Mouse (Mus musculus): Measurements from ENCODE around the gene Fgd1. TPM values are rescaled to one million over a fixed set of nuclear protein-coding genes. Genes with fewer than 3 reads are reported as not detected.

Fgd1 gene
- polyA plus RNA-seq, 1 experiment from 2014 or later = 15.7 TPM

DNA sequence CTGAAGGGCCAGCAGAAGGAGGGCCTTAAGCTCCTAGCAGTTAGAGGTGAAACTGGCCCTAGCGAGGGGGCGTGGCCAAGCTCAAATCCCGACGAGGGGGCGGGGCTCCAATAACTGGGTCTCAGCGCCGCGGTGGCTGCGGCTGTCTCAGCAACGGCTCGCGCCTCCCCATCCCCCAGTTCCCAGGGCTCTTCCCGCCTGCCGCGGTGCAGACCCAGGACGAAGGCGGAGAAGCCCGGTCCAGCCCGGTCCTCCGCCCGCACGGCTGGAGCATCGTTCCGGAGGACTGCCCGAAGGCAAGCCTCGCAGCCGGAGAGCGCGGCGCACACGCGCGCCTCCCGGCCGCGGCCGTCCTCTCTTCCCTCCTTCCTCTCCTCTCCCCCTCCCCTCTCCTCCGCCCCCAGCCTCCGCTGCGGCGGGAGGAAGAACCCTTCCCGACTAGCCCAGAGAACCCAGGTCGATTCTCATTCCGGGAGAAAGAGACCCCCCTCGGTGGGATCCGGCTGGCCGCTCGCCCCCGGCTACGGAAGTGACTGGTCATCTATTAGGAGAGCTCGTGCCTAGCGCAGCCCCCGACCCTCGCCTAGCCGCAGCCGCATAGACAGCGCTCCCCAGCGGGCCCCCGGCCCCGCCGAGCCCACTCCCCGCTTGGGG is 954 bp downstream of the Fgd1 start:
- H3K4me1 ChIP-seq (ENCODE audit: control insufficient read depth, insufficient read depth, low read length) = peaks cover 9% of the 10 kb centered on the region
- H3K4me2 ChIP-seq (ENCODE audit: low read length) = peak overlapping the region; percentile 66
- no peaks in the 10 kb centered on the region for H3K36me3 ChIP-seq (ENCODE audit: control insufficient read depth, insufficient read depth, low read length)
- ATAC-seq (ENCODE audit: low FRiP score, low TSS enrichment) (peak; percentile 91), DNase-seq (peak; percentile 90)
- H3K9me3 ChIP-seq (ENCODE audit: control insufficient read depth, low read length) = no peaks in the 10 kb centered on the region
- peak overlapping the region; percentile 65 for H3K4me3 ChIP-seq (replicated peaks; ENCODE audit: low read depth, low read length)
- 26% methylated on average over 58 of the region's 62 CpGs for WGBS
- no peaks in the 10 kb centered on the region for H3K27me3 ChIP-seq (ENCODE audit: control insufficient read depth, insufficient read depth, low read length)
- peak overlapping the region; percentile 90 for H3K27ac ChIP-seq (replicated peaks; ENCODE audit: low read depth, low read length)
- peak overlapping the region; percentile 80 for H3K9ac ChIP-seq (replicated peaks; ENCODE audit: low read length)

- Histone ChIP-seq H3K9me3 (ENCODE audit: control insufficient read depth, low read length) (no peaks in the 10 kb centered on the region), H3K4me1 (ENCODE audit: control insufficient read depth, insufficient read depth, low read length) (peaks cover 9% of the 10 kb centered on the region), H3K27ac (replicated peaks; ENCODE audit: low read depth, low read length) (peak overlapping the region; percentile 90), H3K4me2 (ENCODE audit: low read length) (peak overlapping the region; percentile 66), H3K4me3 (replicated peaks; ENCODE audit: low read depth, low read length) (peak overlapping the region; percentile 65), H3K27me3 (ENCODE audit: control insufficient read depth, insufficient read depth, low read length) (no peaks in the 10 kb centered on the region), H3K36me3 (ENCODE audit: control insufficient read depth, insufficient read depth, low read length) (no peaks in the 10 kb centered on the region), H3K9ac (replicated peaks; ENCODE audit: low read length) (peak overlapping the region; percentile 80)
- ATAC-seq (ENCODE audit: low FRiP score, low TSS enrichment) (peak; percentile 51), DNase-seq (peak; percentile 59)
- WGBS = 22% methylated on average over 48 of the region's 56 CpGs
Measured at GRCm38 (mm10) chrX:151047431-151048058, 1.6 kb downstream of the Fgd1 start.

DNA sequence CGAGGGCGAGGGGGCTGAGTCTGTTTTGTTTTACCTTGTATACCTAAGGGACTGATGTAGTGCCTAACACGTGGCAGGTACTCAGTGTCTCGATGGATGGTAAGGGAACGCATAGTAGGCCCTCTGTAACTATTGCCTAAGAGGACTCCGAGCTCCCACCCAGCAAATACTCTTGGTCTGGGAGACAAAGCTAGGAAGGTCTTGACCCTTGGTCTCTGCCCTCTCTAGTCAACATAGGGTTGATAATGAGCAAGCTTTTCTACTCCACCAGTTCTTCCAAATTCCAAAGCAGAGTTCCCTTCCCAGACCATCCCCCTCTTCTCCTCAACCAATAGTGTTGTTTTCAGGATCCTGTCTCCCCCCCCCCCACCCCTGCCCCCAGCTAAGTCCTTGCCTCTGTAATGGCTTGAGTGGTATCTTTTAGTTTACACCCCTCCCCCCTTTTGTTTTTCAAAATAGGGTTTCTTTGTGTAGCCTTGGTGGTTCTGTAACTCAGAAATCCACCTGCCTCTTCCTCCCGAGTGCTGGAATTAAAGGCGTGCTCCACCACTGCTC is 3.8 kb downstream of the Fgd1 start:
- no peak overlapping the region; the same call in 1 of the 2 replicates for H3K9ac ChIP-seq (replicated peaks; ENCODE audit: low read length)
- DNase-seq = no peak
- H3K27ac ChIP-seq (replicated peaks; ENCODE audit: low read depth, low read length) = no peak overlapping the region
- H3K36me3 ChIP-seq (ENCODE audit: control insufficient read depth, insufficient read depth, low read length) = no peaks in the 10 kb centered on the region
- no peaks in the 10 kb centered on the region for H3K27me3 ChIP-seq (ENCODE audit: control insufficient read depth, insufficient read depth, low read length)
- no peaks in the 10 kb centered on the region for H3K9me3 ChIP-seq (ENCODE audit: control insufficient read depth, low read length)
- peak overlapping the region; percentile 66 for H3K4me2 ChIP-seq (ENCODE audit: low read length)
- peaks cover 9% of the 10 kb centered on the region for H3K4me1 ChIP-seq (ENCODE audit: control insufficient read depth, insufficient read depth, low read length)
- H3K4me3 ChIP-seq (replicated peaks; ENCODE audit: low read depth, low read length) = no peak overlapping the region
- no peak for ATAC-seq (ENCODE audit: low FRiP score, low TSS enrichment)
- WGBS = 56% methylated on average over 8 of the region's 8 CpGs

DNA sequence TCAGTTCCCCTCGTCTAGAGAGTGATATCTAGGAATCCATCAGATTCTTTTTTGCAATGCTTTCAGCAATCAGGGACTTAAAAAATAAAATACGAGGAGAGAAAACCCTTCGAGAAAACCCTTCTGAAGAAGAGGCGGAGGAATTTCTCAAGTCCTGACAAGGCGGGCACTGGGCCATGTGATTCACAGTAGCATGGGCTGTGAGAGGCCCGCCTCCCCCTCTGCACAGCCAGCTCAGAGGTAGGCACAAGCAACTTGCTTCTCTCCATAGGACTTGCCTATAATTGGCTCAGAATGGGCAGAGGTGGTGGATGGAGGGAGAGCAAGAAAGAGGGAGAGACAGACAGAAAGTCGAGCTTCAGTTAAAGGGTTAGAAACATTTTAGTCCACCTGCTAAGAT is 4.4 kb downstream of the Fgd1 start:
- H3K4me2 ChIP-seq (ENCODE audit: low read length) = no peak overlapping the region
- no peak overlapping the region for H3K9ac ChIP-seq (replicated peaks; ENCODE audit: low read length)
- H3K4me3 ChIP-seq (replicated peaks; ENCODE audit: low read depth, low read length) = no peak overlapping the region
- H3K9me3 ChIP-seq (ENCODE audit: control insufficient read depth, low read length) = no peaks in the 10 kb centered on the region
- no peak for DNase-seq
- WGBS = 73% methylated on average over 7 of the region's 7 CpGs
- no peaks in the 10 kb centered on the region for H3K27me3 ChIP-seq (ENCODE audit: control insufficient read depth, insufficient read depth, low read length)
- no peak for ATAC-seq (ENCODE audit: low FRiP score, low TSS enrichment)
- H3K27ac ChIP-seq (replicated peaks; ENCODE audit: low read depth, low read length) = no peak overlapping the region
- H3K36me3 ChIP-seq (ENCODE audit: control insufficient read depth, insufficient read depth, low read length) = no peaks in the 10 kb centered on the region
- peaks cover 9% of the 10 kb centered on the region for H3K4me1 ChIP-seq (ENCODE audit: control insufficient read depth, insufficient read depth, low read length)

- Histone ChIP-seq H3K9me3 (ENCODE audit: control insufficient read depth, low read length) (no peaks in the 10 kb centered on the region), H3K27ac (replicated peaks; ENCODE audit: low read depth, low read length) (no peak overlapping the region), H3K4me1 (ENCODE audit: control insufficient read depth, insufficient read depth, low read length) (no peaks in the 10 kb centered on the region; the same call in 1 of the 2 replicates), H3K9ac (replicated peaks; ENCODE audit: low read length) (no peak overlapping the region), H3K4me3 (replicated peaks; ENCODE audit: low read depth, low read length) (no peak overlapping the region), H3K27me3 (ENCODE audit: control insufficient read depth, insufficient read depth, low read length) (no peaks in the 10 kb centered on the region), H3K36me3 (ENCODE audit: control insufficient read depth, insufficient read depth, low read length) (no peaks in the 10 kb centered on the region), H3K4me2 (ENCODE audit: low read length) (no peak overlapping the region)
- DNase-seq (no peak), ATAC-seq (ENCODE audit: low FRiP score, low TSS enrichment) (no peak)
- 73% methylated on average over 5 of the region's 6 CpGs for WGBS
Measured at GRCm38 (mm10) chrX:151054489-151054888, 8.5 kb downstream of the Fgd1 start.

DNA sequence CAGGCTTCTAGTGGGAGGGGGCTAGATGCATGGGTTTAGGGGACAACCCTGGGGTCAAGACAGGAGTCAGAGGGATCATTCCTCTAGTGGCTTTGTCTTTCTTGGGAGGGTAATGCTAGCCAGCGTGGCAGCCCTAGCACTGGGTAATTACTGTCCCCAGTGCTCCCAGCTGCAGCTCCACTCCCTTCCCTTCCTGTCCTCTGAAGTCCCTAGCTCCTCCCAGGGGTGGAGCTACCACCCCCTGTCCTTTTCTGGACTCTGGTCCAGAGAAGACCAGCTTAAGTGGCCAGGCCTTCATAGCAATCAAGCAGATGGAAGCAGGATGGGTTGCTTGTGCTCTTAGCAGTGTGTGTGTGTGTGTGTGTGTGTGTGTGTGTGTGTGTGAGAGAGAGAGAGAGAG is 9.6 kb downstream of the Fgd1 start:
- Histone ChIP-seq H3K9me3 (ENCODE audit: control insufficient read depth, low read length) (no peaks in the 10 kb centered on the region), H3K36me3 (ENCODE audit: control insufficient read depth, insufficient read depth, low read length) (no peaks in the 10 kb centered on the region), H3K9ac (replicated peaks; ENCODE audit: low read length) (no peak overlapping the region), H3K4me1 (ENCODE audit: control insufficient read depth, insufficient read depth, low read length) (no peaks in the 10 kb centered on the region), H3K4me3 (replicated peaks; ENCODE audit: low read depth, low read length) (no peak overlapping the region), H3K4me2 (ENCODE audit: low read length) (no peak overlapping the region), H3K27ac (replicated peaks; ENCODE audit: low read depth, low read length) (no peak overlapping the region), H3K27me3 (ENCODE audit: control insufficient read depth, insufficient read depth, low read length) (no peaks in the 10 kb centered on the region)
- WGBS = 24% methylated on average over 1 of the region's 1 CpGs
- DNase-seq = no peak
- no peak for ATAC-seq (ENCODE audit: low FRiP score, low TSS enrichment)

GRCm38 (mm10) chrX:151059346-151059745 is 13.4 kb downstream of the Fgd1 start:
- H3K9me3 ChIP-seq (ENCODE audit: control insufficient read depth, low read length) = no peaks in the 10 kb centered on the region
- H3K9ac ChIP-seq (replicated peaks; ENCODE audit: low read length) = no peak overlapping the region
- ATAC-seq (ENCODE audit: low FRiP score, low TSS enrichment) = no peak
- no peak overlapping the region for H3K4me2 ChIP-seq (ENCODE audit: low read length)
- no peak for DNase-seq
- H3K4me3 ChIP-seq (replicated peaks; ENCODE audit: low read depth, low read length) = no peak overlapping the region
- H3K27me3 ChIP-seq (ENCODE audit: control insufficient read depth, insufficient read depth, low read length) = no peaks in the 10 kb centered on the region
- H3K4me1 ChIP-seq (ENCODE audit: control insufficient read depth, insufficient read depth, low read length) = no peaks in the 10 kb centered on the region
- WGBS = 100% methylated on average over 1 of the region's 1 CpGs
- no peaks in the 10 kb centered on the region for H3K36me3 ChIP-seq (ENCODE audit: control insufficient read depth, insufficient read depth, low read length)
- H3K27ac ChIP-seq (replicated peaks; ENCODE audit: low read depth, low read length) = no peak overlapping the region

DNA sequence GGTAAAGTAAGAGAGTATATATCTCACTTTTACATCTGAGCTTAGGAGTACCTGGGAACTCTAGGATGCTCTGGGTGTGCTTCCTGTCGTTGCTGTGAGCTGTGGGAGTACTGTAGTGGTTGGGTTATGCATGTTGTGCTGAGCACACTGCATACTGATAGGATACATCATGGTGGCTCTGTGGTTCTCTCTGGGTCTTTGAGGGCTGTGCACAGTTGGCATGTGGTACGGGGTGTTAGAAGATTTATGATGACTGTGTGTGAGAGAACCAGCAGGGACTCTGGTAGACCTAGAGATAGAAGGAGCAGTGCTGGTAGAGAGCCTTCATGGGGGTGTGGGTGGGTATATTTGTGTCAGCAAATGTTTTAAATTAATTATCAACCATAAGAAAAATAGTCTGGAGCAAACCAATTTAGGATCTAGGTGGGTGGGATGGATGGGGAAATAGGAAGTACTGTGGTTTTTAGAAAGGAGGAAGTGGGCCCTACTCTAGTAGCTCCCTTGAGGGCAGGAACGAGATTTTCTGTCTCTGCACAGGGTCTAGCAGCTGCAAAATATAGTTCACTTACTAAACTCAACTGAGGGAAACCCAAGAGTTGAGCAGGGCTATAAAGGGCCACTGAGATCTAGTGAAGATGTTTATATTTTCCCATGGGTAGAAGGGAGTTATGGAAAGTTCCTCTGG is 15.8 kb downstream of the Fgd1 start:
- no peak overlapping the region for H3K4me2 ChIP-seq (ENCODE audit: low read length)
- DNase-seq (no peak), ATAC-seq (ENCODE audit: low FRiP score, low TSS enrichment) (no peak)
- H3K4me3 ChIP-seq (replicated peaks; ENCODE audit: low read depth, low read length) = no peak overlapping the region
- WGBS = 80% methylated on average over 3 of the region's 3 CpGs
- no peaks in the 10 kb centered on the region for H3K9me3 ChIP-seq (ENCODE audit: control insufficient read depth, low read length)
- H3K4me1 ChIP-seq (ENCODE audit: control insufficient read depth, insufficient read depth, low read length) = no peaks in the 10 kb centered on the region
- H3K36me3 ChIP-seq (ENCODE audit: control insufficient read depth, insufficient read depth, low read length) = peaks cover 6% of the 10 kb centered on the region
- H3K9ac ChIP-seq (replicated peaks; ENCODE audit: low read length) = no peak overlapping the region
- H3K27ac ChIP-seq (replicated peaks; ENCODE audit: low read depth, low read length) = no peak overlapping the region
- no peaks in the 10 kb centered on the region for H3K27me3 ChIP-seq (ENCODE audit: control insufficient read depth, insufficient read depth, low read length)
